Mouse (Mus musculus) lung, postnatal 0 days (tissue): ENCODE results near the gene Baz2b.

Experiments used
- CTCF ChIP-seq: IDR thresholded peaks from 2 replicates; pipeline ENCODE4 v1.5.1; 2016; ENCODE audit warnings: antibody characterized with exemption, mild to moderate bottlenecking
- EP300 ChIP-seq: IDR thresholded peaks from 2 replicates; pipeline ENCODE4 v1.6.1; 2016; ENCODE audit warnings: antibody characterized with exemption, mild to moderate bottlenecking, control low read depth

DNA sequence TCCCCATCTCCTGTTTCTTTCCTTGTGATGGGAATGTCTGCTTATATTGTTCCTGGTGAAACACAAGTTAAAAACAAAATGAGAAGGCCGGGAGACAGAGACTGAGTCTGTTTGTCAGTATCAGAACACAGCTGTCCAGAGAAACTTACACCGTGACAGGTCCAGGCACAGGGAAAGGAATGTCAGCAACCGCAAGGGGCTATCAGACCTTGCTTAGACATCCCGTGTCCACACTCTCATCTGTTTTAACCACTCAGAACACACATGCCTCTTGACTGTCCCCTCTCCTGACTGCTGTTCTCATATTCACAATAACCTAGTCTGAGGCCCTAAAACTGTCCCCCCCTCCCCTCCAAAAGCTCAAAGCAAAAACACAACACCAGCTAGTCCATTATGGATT is 247.1 kb downstream of the Baz2b start:
- TF ChIP-seq CTCF (no peak), EP300 (no peak)
